Mouse (Mus musculus) inflammation-experienced regulatory T-cells, adult 6 months (primary cell): ENCODE measurements around the gene 1700123O20Rik. TPM values are rescaled to one million over a fixed set of nuclear protein-coding genes. Genes with fewer than 3 reads are reported as not detected.

Experiments used
- ATAC-seq: one replicate; pipeline ENCODE4 v1.8.0; 2017
- polyA plus RNA-seq, 3 experiments: library from polyadenylated mRNA; unstranded; fragments of 100-300 nt; shearing (Covaris generic); gene quantifications; one replicate each; pipeline ENCODE4 v1.2.1; 2017

1700123O20Rik gene
- polyA plus RNA-seq, 3 experiments from 2014 or later = 87.2 to 94.2 (median 92.9) TPM

- ATAC-seq = no peak
Measured at GRCm38 (mm10) chr14:54678657-54679304, 7.2 kb upstream of the 1700123O20Rik start.

- ATAC-seq = no peak
Measured at GRCm38 (mm10) chr14:54682396-54682795, 3.6 kb upstream of the 1700123O20Rik start.

- ATAC-seq = no peak
Measured at GRCm38 (mm10) chr14:54685471-54685870, 545 bp upstream of the 1700123O20Rik start.

GRCm38 (mm10) chr14:54686522-54687143 lies 617 bp downstream of the 1700123O20Rik start, which contains the start of gene Acin1:
Acin1 (minus strand) TSS chr14:54686931.
- ATAC-seq = peak; percentile 93

GRCm38 (mm10) chr14:54687251-54687650 lies 1.2 kb downstream of the 1700123O20Rik start:
- no peak for ATAC-seq

GRCm38 (mm10) chr14:54695042-54695441 lies 9.0 kb downstream of the 1700123O20Rik start:
- no peak for ATAC-seq

GRCm38 (mm10) chr14:54696752-54697151 lies 10.7 kb downstream of the 1700123O20Rik start:
- no peak for ATAC-seq

GRCm38 (mm10) chr14:54698733-54699132 lies 12.7 kb downstream of the 1700123O20Rik start, which contains the start of gene Gm29776:
Gm29776 (minus strand) TSS chr14:54698833.
- no peak for ATAC-seq

GRCm38 (mm10) chr14:54699586-54699985 lies 13.6 kb downstream of the 1700123O20Rik start:
- ATAC-seq = no peak

GRCm38 (mm10) chr14:54701298-54701697 lies 15.3 kb downstream of the 1700123O20Rik start:
- ATAC-seq = peak; percentile 58

- no peak for ATAC-seq
Measured at GRCm38 (mm10) chr14:54703207-54703606, 17.2 kb downstream of the 1700123O20Rik start.

- ATAC-seq = no peak
Measured at GRCm38 (mm10) chr14:54705844-54706243, 19.8 kb downstream of the 1700123O20Rik start.

- ATAC-seq = no peak
Measured at GRCm38 (mm10) chr14:54706589-54707320, 20.7 kb downstream of the 1700123O20Rik start.

- ATAC-seq = no peak
Measured at GRCm38 (mm10) chr14:54709054-54709453, 23.0 kb downstream of the 1700123O20Rik start.

GRCm38 (mm10) chr14:54712074-54712473 lies 26.1 kb downstream of the 1700123O20Rik start, which contains the start of gene Cebpe:
Cebpe (minus strand) TSS chr14:54712174.
- no peak for ATAC-seq

- no peak for ATAC-seq
Measured at GRCm38 (mm10) chr14:54712861-54713260, 26.8 kb downstream of the 1700123O20Rik start.

- peak; percentile 84 for ATAC-seq
Measured at GRCm38 (mm10) chr14:54714121-54714520, 28.1 kb downstream of the 1700123O20Rik start.

GRCm38 (mm10) chr14:54714617-54715081 lies 28.6 kb downstream of the 1700123O20Rik start:
- peak; percentile 59 for ATAC-seq

GRCm38 (mm10) chr14:54715402-54715801 lies 29.4 kb downstream of the 1700123O20Rik start:
- ATAC-seq = no peak

- ATAC-seq = no peak
Measured at GRCm38 (mm10) chr14:54720041-54720440, 34.0 kb downstream of the 1700123O20Rik start.

- ATAC-seq = no peak
Measured at GRCm38 (mm10) chr14:54720654-54721350, 34.8 kb downstream of the 1700123O20Rik start.

- ATAC-seq = no peak
Measured at GRCm38 (mm10) chr14:54721711-54722110, 35.7 kb downstream of the 1700123O20Rik start.
